Mouse (Mus musculus) forelimb bud, embryonic 11.5 days (tissue): Measurements from ENCODE around the gene Bcl6.
A peak's percentile ranks its signal among the peaks of the same experiment; 100 is the strongest.

ENCODE experiments used
- DNase-seq: peaks from one replicate; pipeline ENCODE4 v3.0.0-alpha.2; 2012; ENCODE audit warnings: low read depth, low spot score

Bcl6 gene

DNA sequence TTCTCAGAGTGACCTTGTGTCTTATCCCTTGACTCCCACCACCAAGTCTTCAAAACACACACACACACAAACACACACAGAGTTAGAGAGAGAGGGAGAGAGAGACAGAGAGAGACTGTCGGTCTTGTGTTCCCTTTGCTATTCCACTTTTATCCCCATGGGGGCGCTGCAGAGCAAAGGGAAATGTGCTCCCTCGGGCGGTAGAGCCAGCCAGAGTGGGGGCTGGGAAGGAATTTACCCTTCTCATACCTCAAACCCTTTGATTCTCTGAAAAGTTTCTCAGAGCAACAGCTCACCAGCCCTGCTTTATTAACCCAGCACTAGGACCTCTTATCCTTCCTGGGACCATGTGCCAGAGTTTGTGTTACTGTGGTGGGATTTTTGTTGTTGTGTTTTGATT, 2.5 kb upstream of the Bcl6 start:
- DNase-seq, result peak; percentile 85

DNA sequence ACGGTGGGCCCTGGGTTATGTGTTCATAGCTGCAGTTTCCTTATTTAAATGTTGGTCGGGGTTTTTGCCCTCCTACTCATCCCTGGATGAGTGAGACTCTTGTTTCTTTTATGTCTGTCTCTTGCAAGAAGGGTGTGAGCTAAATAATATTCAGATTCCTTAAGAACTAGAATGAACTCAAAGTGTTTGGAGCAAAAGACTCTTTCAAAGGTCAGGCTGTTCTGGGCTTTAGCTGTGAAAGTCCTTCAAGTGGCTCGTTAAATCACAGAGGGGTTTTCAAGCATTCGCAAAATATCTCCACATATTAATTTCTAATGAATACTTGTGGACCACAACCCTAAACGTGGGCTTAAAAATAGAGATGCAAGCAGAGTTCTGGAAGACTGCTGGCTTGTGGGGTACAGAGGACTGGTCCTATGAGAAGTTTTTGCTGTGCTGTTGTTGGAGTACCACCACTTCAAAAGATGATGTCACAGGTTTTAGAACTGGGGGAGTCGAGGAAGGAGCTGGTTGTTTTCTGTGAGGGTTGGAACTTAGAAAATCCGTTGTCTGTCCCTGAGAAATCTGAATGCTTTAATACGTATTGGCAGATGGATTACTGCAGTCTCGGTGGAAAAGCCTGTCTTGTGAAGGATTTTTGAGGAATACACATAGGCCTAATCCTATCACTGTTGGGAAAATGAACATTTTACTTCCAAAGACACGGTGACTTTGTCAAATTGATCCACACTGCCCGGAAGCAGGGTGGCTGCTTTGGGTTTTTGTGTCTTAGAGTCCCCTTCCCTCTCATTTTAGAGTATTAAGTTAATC, 1.7 kb upstream of the Bcl6 start:
- DNase-seq, result no peak

DNA sequence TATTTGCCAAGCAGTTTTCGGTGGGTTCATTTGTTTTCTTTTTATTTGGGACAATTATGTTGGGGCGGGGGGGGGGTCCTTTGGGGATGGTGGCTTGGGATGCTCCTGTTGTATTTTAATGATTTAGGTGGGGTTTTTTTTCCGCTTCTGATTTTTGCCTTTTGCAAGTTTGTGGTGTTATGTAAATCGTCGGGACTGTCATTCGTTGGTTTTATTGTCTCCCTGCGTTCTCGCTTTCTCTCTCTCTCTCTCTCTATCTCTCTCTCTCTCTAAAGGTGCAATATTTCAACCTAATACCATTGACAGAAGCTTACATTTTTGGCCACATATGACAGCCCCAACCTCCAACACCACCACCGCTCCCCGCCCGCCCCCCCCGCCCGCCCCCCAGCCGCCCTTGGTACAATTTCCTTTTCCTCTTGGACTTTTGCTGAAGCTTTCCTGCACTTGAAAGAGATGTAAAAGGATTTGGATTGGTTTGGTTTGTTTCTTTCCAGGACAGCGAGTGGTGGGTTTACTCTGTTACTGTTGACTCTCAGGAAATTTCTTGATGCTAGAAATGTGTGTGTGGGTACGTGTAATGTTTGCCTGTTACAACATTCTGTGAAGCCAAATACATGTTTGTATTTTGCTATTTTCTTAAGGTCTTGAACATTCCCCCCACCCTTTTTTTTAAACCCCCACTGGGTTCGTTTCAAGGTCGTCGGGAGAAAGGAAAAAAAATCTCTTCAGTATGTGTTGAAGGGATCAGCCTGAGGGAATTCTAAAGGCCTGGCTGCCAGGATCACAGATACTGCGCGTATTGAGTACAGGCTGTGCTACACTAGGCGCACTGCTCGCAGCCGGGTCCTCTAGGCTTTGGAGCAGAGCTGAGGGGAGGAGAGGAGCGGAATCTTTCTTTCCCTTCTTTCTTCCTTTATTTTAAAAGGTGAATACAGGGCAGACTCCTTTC, 833 bp upstream of the Bcl6 start:
- DNase-seq, result no peak

DNA sequence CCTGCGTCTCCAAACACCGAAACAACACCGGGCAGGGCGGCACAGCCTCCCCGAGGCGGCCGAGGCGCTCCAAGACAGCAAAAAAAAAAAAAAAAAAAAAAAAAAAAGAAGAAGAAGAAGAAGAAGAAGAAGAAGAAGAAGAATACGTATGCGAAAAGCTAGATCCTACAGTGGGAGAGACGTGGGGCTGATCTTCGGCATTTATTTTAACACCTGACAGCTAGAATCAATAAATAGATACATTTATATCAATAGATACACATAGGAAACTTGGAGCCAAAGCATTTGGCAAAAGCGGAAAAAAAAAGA, 541 bp downstream of the Bcl6 start:
- DNase-seq, result no peak

DNA sequence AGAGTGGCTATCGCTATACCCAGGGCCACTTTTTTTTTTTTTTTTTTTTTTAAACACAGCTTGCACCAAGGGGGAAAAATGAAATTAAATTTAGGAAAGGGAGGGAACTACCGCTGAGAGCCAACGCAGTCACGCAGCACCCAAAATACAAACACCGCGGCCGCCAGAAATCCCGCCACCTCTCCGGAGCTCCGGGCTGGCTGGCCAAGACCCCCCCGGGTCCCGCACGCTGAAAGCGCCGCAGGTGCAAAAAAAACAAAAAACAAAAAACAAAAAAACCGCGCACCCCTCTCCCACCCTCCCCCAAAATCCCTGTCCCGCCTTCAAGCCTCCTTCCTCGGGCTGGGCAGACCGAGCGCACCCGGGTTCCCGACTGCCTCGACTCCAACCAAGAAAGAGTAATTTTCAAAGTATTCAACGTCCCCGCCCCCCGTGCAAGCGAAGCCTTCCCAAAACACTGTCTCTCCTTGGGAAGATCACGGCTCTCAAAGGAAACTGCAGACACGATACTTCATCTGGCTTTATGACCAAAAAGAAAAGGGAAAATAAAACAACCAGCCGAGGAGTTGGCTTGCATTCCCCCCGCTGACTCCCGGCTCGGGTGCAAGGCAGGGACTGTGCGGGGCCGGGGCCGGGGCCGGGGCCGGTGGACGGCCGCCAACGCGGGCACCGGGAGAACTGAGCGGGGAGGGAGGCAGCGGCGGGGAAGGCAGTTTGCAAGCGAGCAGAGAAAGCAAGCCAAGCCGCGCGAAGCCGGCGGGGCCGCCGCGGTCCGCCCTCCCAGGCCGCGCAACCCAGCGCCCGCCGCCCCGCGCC, 1.1 kb downstream of the Bcl6 start:
- no peak for DNase-seq

DNA sequence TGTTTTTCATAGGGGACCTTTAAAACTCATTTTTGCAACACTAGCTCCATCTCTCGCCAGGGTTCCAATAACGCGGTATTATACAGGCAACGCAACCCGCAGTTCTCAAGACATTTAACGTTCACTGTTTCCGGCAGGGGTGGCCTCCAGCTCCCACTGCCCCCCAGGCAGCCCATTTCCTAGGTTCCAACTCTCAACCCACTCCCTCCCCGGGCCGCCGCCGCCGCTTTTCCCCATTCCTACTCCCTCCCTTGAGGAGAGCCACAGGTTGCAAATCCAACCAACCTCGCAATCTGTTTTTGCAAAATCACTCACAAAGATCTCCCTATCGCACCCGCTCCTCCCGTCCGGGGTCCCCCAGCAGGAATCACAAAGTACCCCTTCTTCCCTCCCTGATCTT, 1.8 kb downstream of the Bcl6 start:
- no peak for DNase-seq

DNA sequence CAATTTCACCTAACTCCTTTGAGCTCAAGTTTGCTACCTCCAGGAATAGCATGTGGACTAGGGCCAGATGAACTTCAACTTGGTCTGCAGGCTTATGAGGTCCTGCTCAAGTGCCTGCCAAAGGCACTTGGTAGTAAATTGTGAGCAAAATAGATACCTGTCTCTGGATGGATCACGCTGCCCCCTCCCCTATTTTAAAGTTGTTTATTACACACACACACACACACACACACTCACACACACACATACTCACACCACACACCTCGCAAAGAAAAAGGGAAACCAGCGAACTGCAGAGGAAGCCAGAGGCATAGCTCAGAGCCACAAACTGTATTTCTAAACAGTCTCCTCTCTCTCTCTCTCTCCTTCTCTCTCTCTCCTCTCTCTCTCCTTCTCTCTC, 2.5 kb downstream of the Bcl6 start:
- DNase-seq, result no peak

DNA sequence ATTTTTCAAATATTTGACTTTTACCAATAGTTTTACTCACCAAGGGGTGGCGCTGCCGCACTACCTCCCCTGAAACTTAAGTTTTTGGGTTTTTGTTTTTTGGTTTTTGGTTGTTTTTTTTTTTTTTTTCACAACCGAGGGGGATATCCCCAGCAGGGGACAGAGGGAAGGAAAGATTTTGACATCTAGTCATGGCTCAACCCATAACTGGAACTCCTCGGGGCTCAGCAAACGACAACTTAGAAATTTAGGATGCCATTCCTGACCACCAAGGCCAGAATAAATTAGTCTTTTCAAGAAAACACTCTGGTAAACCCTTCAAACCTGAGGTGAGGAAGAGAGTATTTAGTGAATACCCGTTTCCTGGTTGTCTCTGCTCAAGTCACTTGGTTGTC, 3.2 kb downstream of the Bcl6 start:
- DNase-seq, result no peak

DNA sequence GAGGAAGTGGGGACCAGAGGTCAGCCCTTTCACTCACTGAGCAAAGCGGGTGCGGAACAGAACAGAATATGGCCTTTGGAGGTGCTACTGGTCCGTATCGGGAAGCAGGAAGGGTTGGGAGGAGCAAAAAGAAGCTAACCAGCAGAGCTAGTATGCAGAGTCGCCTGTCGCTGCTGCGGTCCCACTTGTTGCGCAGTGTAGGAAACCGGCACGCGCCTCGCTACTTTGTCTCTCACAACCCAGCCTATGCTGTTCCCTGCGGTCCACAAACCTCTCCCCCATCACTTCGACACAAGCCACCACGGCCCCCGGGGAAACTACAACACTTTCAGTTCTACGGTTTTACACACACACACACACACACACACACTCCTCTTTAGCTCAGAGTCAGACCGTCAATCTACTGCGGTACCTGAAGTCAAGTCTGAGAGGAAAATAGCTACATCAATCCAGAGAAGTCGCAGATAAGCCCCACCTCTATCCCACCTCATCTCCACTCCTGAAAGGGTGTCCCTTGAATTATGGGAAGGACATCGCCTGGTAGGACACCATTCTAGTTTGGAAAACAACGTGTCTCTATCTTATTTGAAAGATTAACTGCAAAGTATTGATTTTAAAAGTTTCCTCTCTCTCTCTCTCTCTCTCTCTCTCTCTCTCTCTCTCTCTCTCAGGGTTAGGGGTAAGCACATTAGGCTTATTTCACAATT, 3.7 kb downstream of the Bcl6 start:
- DNase-seq, result no peak

DNA sequence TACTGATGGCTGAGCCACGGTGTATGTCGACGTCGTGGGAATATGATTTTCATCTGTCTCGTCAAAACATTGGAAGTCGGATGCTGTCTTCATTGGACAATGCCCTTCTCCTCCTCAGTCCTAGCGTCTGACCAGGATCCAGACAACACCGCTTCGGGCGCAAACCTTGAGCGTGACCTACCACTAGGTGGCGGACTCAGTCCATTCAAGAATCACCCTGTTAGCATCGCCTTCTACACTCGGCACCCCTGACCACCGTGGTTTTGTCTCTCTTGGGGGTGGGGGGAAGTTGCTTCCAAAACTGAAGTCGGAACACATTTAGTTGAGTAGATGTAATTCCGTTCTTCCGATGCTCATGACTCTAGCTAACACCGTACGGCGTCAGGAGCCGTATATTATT, 4.5 kb downstream of the Bcl6 start:
- peak; percentile 88 for DNase-seq

DNA sequence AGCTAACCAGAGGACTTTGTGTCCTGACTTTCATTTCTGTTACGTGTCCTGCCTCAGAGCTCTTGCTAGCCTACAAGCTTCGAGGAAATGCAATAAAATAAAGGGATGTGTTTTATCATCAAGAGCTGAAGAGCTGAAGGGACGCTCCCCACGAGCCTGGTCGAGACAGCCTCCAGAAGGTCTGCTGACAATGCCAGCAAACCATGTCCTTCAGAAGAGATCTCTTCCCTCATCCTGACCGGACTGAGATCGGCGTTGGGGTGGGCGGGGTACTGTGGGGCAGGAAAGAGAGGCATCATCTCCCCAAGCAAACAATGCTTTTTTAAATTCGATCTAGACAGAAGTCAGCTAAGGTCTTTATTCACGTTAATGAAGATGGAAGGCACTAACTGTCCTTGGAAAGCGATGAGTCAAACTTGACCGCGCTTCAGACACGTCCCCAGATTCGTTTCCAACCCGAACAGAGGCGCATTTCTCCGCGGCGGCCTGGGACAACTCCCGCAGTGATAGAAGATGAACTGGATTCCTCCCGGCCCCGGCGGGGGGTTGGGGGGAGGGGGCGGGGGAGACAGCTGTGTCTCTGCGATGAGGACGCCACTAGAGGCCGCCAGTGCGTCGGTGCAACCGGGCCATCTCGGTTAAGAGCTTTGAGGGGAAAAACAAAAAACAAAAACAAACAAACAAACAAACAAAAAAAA, 5.6 kb downstream of the Bcl6 start:
- no peak for DNase-seq

DNA sequence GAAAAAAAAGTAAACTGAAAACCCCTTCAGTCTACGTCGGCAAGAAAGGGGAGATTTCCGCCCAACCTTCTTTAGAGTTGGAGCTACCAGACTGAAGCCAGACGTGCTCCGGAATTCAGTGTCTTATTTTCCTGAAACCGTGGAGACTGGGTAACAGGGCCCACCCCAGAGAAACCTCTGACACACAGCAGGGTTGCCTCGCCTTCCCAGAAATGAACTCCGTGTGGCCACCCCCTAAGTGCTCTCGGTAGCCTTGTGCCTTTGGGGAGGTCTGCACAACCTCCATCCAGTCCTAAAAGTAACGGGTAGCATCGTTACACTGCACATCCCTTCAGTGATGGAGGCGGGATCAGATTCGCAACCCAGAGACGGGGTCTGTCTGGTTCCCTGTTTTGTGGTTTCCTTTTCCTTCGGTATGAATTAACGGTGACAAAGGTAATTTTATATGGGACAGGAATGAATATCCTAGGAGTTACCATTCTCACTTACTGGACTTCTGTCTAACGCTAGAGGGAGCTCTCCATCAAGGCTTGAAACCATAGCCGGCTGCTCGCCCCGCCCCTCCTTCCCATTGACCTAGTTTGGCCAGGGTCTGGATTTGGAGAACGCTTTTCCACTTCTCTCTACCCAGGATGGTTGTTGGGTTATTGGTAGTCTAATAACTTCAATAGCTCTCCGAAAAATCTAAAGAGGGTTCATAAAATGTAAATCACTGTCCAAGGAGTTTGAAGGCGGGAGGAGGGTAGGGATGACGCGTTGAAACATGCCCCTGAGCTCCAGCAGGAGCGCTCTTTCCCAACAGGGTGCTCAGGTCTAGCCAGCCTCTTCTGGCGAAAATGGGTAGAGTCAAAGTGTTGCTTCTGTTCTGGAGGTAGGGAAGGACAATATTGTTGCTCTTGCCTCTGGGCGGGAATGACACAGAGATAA, 6.5 kb downstream of the Bcl6 start:
- DNase-seq, result peak; percentile 84

DNA sequence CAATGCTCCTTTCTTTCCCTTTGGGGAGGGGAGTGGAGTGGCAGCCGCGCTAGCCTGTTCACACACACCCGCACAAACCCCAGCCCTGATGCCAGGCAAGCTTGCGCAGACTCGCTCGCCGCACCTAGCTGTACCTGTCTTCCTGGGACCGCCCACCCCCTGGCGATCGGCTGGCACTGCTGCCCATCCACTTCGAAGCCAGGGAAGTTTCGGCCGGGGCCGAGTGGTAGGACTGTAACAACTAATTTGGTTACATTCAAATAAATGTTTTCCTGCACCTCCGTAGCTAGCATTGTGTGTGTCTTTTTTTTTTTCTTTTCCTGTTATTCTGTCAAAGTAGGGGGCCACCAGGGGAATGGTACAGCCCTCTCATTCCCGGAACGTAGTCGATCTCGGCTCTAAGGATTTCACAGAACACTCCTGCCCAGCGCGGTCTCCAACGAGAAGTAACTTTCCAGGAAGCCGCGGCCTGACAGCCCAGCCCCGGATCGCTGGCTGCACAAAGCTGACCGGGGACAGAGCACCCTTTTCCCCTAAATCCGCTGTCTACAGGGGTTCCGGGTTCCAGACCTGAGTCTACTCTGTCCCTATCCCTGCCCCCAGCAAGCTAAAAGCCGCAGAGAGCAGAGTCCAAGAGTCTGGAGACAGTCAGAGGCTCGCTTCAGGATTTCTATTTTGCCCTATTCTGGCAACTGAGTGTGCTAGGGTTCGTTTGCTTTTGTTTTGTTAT, 7.5 kb downstream of the Bcl6 start:
- no peak for DNase-seq

DNA sequence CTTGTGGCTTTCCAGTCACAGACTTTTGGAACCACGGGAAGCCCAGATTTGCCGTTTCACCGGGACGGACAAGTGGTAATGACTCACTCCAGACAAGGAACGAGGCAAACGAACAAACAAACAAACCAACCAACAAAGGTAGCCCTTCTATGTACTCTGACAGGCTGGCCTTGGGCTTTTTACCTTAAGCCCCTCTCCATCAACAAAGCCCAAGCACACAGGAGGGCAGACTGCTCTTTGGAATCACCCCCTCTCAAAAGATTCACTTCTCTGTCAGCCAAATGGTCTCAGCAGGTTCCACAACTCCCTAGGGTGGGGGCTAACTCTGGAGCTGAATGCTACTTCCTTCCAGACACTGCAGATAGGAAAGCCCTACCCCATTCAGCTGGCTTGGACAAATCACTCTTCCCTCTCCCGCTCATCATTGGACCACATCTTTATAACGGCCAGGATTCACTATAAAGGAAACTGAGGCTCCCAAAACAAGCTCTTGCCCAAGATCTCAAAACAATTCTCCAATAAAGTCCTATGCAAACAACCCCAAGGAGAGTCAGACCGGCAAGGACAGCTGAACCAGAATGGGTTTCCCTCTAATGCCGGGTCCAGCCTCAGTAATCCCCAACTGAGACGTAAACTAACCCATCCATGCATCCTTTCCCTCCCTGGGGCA, 8.3 kb downstream of the Bcl6 start:
- no peak for DNase-seq

DNA sequence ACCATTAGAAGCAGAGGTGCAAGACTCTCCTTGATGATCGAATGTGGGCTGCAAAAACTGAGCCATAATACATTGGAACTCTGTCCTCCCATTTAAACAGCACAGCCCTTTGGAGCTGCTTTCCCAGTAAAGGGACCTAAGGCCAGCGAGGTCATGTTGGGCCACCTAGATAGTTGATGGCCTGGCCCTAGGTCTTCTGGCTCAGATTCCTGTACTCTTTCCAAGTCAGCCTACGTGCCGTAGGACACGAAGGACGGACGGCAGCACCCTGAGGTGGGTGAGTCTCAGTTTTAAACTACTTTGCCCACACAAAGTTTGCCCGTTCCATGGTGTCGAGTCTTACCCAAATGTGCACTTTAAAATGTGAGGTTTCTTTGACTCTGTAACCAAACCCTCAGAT, 9.2 kb downstream of the Bcl6 start:
- no peak for DNase-seq

DNA sequence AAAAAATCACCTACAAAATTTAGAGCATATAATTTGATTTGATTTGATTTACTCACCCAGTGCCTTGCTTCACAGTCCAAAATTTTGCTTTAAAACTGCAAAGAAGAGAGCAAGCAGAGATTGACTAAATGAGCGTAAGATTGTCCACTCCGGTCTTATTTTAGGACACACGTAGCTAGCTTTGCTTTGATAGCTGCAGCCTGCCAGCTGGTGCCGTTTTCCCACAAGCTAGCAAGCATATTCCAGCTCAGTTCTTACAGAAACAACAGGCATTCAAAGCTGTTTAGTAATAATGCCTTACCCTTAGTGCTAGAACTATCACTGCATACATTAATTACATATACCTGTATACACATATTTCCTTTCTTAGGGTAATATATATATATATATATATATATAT, 10.2 kb downstream of the Bcl6 start:
- no peak for DNase-seq

DNA sequence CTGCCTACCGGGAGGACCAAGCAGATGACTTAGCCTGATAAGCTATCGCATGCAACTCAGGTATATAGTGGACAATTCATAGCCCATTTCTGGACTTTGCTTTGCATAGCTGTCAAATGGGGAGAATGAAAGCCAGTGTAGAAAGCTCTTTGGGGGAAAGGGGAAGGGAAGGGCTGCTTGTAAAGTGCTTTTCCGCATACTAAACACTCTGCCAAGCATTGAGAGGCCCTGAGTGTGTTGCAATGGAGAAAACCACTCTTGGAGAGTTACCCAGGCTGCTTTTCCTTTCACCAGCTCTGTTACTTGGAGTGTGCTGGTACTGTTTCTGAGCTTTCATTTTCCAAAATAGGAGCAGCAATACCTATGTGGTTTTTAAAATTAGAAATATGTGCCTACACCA, 10.9 kb downstream of the Bcl6 start:
- DNase-seq, result no peak

DNA sequence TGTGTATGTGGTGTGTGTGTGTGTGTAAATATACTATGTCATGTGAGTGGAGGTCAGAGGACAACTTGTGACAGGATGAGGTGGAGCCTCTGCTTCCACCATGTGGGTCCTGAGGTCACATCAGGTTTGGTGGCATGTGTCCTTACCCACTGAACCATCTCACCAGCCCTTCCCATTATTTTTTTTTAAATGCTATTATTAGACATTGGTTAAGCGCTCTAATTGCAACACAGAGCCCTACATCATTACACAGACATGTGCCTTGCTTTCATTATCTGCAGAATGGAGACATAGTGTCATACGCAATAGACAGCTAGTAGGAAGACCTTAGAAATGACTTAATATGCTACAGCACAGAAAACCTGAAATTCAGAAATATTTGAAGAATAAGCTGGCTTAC, 12.5 kb downstream of the Bcl6 start:
- DNase-seq, result no peak
